Mouse (Mus musculus) adrenal gland, postnatal 10 days (tissue): ENCODE measurements at regions not wholly inside any gene's neighbourhood (a gene's known extent, or its start where the extent isn't known, plus 50 kb on each side); places are given as distances from the start of the nearest gene placed in this dataset.

ENCODE experiments used
- DNase-seq: peaks from one replicate; pipeline ENCODE4 v3.0.0; 2021; ENCODE audit warnings: mixed read lengths

DNA sequence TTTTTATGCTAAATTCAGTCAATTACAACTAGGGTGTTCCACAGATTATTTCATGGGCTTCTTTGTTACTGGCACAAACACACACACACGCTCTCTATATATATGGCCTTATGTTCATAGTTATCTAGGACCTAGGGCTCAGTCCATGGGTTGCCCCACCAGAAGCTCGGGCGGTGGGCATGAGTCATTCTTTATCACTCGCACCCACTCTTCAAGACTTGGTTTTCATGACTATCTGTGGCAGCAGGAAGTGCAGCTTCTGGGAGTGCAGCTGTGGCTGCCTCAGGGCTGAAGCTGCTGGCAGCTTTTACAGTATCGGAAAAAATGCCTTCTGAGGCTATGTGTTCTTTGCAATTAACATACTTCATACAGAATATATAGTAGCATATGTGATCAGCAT is 198.7 kb downstream of the Ipo11 start:
- DNase-seq: no peak

- no peak for DNase-seq
Measured at GRCm38 (mm10) chr13:106734323-106734722, 202.4 kb downstream of the Ipo11 start.

DNA sequence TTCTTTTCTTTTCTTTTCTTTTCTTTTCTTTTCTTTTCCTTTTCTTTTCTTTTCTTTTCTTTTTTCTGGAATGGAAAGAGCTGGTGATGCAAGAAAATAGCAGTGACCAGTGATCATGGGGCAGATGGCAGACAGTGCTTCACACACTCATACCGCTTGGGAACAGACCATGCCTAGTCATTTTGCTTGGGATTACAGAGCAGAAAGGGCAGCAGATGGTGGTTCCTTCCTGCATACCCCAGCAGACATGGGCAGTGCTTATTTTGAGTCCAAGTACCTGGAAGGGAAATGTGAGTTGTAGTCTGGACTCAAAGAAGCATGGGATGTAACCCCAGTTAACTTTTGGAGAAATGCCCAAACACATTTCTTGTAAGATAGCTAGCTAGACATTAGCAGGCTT is 203.9 kb downstream of the Ipo11 start:
- no peak for DNase-seq

GRCm38 (mm10) chr13:106723315-106723714 is 213.4 kb downstream of the Ipo11 start:
- DNase-seq: no peak

GRCm38 (mm10) chr13:106721167-106721566 is 215.6 kb downstream of the Ipo11 start:
- DNase-seq: peak; percentile 6

DNA sequence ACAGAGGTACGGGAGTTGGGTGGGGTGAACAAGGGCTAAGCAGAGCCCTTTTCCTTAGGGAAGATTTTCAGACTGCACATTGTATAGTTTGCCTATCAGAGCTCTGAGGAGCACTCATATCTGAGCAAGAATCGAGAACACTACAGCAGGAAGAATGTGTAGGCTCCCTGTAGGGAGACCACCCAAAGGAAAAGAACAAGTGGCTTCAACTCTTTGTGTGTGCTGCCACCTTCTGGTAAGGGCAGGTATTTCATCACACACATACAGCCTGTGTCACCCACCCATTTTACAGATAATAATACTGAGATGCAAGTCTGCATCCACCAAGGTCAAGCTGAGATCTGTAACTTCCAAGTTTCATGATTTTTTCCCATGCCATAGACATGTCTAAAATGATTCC is 221.0 kb downstream of the Ipo11 start:
- DNase-seq: peak; percentile 19

- DNase-seq: no peak
Measured at GRCm38 (mm10) chr13:106715234-106715633, 221.5 kb downstream of the Ipo11 start.

GRCm38 (mm10) chr13:106710580-106710979 is 226.2 kb downstream of the Ipo11 start:
- no peak for DNase-seq

GRCm38 (mm10) chr13:106700376-106700775 is 236.4 kb downstream of the Ipo11 start:
- no peak for DNase-seq

DNA sequence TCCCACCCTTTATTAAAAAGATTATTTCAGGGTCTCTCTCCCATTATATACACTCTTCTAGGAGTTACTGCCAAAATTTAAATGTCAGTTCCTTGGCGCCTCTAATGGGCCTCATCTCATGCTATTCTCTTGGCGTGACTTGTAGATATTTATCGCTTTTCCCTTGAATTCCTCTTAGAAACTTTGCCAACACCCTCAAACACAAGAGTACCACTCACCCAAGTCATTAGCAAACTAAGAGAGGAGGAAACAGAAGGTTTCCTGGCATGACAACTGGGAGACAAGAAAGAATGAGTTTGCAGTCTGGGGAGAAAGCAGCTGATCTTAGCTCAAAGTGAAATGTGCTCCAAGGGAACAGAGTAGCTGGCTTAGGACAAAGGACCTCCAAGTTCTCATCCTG is 236.8 kb downstream of the Ipo11 start:
- no peak for DNase-seq

DNA sequence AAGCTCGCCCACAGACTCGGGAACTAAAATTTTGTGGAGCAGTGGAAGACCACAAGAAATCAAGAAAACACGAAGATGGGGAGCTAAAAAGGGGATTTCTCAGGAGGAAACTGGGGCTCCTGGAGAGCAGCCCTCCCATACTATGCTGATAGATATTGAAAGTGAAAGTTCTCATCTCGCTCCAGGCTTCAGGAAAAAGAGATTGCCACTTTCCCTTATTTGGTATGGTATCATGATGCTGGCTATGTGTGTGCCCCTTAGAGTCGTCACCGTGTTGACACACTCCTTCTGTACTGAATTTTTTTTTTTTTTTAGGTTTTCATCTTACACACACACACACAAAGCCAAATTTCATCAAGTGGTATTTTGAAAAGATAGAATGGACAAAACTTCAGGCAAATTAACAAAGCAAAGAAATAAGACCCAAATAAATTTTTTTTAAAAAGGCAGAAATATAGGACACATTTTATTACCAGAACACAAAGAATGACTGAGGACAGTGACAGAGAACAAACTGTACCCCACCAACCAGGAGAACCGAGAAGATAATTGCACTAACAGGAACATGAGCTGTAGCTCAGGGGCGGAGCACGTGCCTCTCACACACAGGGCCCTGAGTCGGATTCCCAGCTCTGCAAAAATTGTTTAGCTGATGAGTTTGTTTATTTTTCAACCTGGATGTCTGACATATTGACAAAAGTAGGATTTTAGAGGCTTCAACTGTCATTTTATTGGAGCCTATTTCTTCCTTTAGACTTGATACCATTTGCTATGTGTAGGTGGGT is 244.8 kb downstream of the Ipo11 start:
- DNase-seq: no peak

- DNase-seq: no peak
Measured at GRCm38 (mm10) chr13:106690125-106690524, 246.6 kb downstream of the Ipo11 start.

GRCm38 (mm10) chr13:106689618-106690017 is 247.1 kb downstream of the Ipo11 start:
- no peak for DNase-seq

GRCm38 (mm10) chr13:106689051-106689450 is 247.7 kb downstream of the Ipo11 start:
- no peak for DNase-seq

GRCm38 (mm10) chr13:106669665-106670064 is 267.1 kb downstream of the Ipo11 start:
- DNase-seq: no peak

GRCm38 (mm10) chr13:106662195-106662594 is 274.6 kb downstream of the Ipo11 start:
- DNase-seq: no peak

DNA sequence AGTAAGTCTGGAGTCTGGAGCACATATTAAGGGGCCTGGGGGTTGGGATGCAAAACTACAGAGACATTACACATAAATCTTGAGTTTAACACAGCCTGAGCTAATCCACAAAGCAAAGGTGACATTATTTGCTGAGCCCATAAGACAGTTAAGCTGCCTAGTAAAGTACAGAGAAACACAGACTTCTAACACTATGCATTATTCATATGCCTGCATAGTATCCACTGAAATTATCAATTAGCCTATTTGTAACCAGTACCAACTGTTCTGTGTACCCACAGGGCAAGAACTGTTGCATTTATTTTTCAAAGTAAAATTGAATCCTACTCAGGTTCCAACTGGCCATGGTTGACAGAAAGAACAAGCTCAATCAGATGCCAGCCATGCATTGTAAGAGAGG is 287.4 kb downstream of the Ipo11 start:
- DNase-seq: no peak

DNA sequence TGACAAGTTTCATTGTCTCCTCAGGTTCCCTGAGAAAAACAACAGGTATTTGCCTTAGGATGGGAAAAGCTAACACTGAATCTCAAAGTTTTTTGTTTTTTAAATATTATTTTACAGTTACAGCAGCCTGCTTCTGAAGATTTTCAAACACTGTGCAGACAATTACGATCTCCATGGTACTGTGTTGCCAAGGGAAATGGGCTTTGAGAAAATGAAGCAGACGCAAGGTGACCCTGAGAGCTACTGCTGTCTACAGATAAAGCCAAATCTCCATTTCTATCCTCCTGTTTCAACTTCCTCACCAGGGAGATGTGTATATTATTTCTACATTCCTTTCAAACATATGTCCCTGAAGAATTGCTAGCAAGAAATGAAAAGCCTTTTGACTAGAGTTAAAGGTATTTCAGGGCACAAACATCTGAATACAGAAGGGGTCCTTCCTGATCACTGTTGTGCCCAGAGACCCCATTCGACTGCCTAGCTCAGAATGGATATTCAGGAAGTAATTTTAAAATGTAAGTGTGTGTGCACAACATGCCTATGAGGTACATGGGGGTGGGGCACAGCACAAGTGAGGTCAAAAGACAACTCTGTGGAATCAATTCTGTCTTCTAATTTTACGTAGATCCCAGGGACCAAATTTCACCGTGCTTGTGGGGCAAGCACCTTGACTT is 293.3 kb downstream of the Ipo11 start:
- no peak for DNase-seq

GRCm38 (mm10) chr13:106638706-106639385 is 297.9 kb downstream of the Ipo11 start:
- no peak for DNase-seq

- no peak for DNase-seq
Measured at GRCm38 (mm10) chr13:106591729-106592128, 345.0 kb downstream of the Ipo11 start.

GRCm38 (mm10) chr13:106567658-106568359 is 368.9 kb downstream of the Ipo11 start:
- DNase-seq: no peak

- DNase-seq: no peak
Measured at GRCm38 (mm10) chr13:106562588-106562987, 374.2 kb downstream of the Ipo11 start.

DNA sequence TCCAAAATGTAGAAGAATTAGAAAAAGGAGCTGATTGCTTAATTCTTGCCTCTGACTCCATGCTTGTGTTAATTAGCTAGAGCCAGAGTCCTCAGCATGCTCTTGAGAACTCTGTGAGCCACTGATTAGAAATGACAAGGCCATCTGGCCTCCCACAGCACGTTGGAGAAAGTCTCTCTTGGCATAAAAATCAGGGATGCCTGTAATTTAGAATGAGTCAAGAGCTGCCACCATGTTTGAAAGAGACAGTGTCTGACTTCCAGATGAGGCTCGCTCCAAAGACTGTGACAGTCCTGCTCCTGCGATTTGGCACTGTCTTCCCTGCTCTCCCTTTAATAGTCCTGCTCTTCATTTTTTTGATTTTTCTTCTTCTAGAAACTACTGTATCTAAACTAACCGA is 374.6 kb downstream of the Ipo11 start:
- no peak for DNase-seq
